Mouse (Mus musculus) limb, embryonic 13.5 days (tissue): ENCODE results near the gene Cpsf6. TPM values are rescaled to one million over a fixed set of nuclear protein-coding genes. Genes with fewer than 3 reads are reported as not detected.
A peak's percentile ranks its signal among the peaks of the same experiment; 100 is the strongest.

Experiments used
- ATAC-seq: fragments of 200-750 bp; cut with Nextera tagmentation; 2 replicates; pipeline ENCODE4 v1.8.0; 2017; ENCODE audit warnings: low read depth, moderate number of reproducible peaks, moderate TSS enrichment; ENCODE audit not compliant: low FRiP score
- H3K27ac ChIP-seq: fragments of 300-500 bp; sonication (generic); 2 replicates; pipeline ENCODE4 v1.5.1; 2015; ENCODE audit warnings: inconsistent platforms, mild to moderate bottlenecking, moderate library complexity
- H3K27me3 ChIP-seq: fragments of 300-500 bp; sonication (generic); 2 replicates; pipeline ENCODE4 v1.6.1; 2015; ENCODE audit warnings: mild to moderate bottlenecking, inconsistent platforms
- H3K36me3 ChIP-seq: fragments of 300-500 bp; sonication (generic); 2 replicates; pipeline ENCODE4 v1.6.1; 2015; ENCODE audit warnings: inconsistent platforms, mild to moderate bottlenecking, moderate library complexity
- H3K4me1 ChIP-seq: fragments of 300-500 bp; sonication (generic); 2 replicates; pipeline ENCODE4 v1.6.1; 2015; ENCODE audit warnings: inconsistent platforms
- H3K4me2 ChIP-seq: fragments of 300-500 bp; sonication (generic); replicated peaks from 2 replicates; pipeline ENCODE4 v1.6.1; 2015; ENCODE audit warnings: inconsistent platforms, mild to moderate bottlenecking, moderate library complexity
- H3K4me3 ChIP-seq: fragments of 300-500 bp; sonication (generic); 2 replicates; pipeline ENCODE4 v1.5.1; 2015; ENCODE audit warnings: moderate library complexity, mild to moderate bottlenecking, inconsistent platforms
- H3K9ac ChIP-seq: fragments of 300-500 bp; sonication (generic); 2 replicates; pipeline ENCODE4 v1.6.1; 2015; ENCODE audit warnings: mild to moderate bottlenecking, inconsistent platforms
- H3K9me3 ChIP-seq: fragments of 300-500 bp; sonication (generic); 2 replicates; pipeline ENCODE4 v1.6.1; 2016; ENCODE audit warnings: inconsistent platforms
- WGBS: fragments of 180-500 bp; shearing (Covaris S2); methylation state at CpG from one replicate; pipeline ENCODE4 v1.1.7; 2015; 5-methylcytosine and 5-hydroxymethylcytosine counted together
- polyA plus RNA-seq: library from polyadenylated mRNA; unstranded; fragments of >200 nt; fragmentation: Nextera tagmentation; extraction: Ambion mirVana; gene quantifications from 2 replicates; pipeline ENCODE4 v1.2.1, GENCODE M21; 2015

Cpsf6 gene
- polyA plus RNA-seq, 1 experiment from 2014 or later = 191 TPM

DNA sequence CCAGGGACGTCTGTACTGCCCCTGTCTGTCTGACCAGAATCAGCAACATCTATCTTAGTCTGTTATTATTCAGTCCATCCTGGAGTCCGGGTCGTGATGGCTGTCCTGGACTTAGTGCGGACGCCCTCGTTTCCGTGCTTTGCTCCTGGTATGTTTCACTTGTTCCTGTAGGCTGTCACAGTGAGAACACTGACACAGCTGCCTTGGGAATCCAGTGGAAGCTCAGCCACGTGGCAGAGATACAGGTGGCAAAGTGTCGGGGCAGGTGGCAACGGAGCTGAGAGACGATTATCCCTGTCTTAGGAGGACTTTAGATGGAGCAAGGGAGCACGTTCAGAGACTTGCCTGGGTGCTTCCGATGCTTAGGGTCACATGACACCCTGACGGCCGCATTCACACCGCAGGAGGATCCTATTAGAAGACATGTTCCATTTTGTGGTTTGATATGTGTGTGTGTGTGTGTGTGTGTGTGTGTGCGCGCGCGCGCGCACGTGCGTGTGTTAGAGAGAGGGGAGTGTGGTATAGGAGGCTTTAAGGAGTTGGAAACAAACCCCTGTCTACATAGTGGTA is 38.9 kb upstream of the Cpsf6 start:
- H3K4me1 ChIP-seq = peaks cover 11% of the 10 kb centered on the region
- H3K9me3 ChIP-seq = no peaks in the 10 kb centered on the region
- no peaks in the 10 kb centered on the region for H3K36me3 ChIP-seq
- peak overlapping the region; percentile 62 for H3K4me2 ChIP-seq
- H3K9ac ChIP-seq = no peak overlapping the region
- H3K27me3 ChIP-seq = peaks cover 20% of the 10 kb centered on the region
- WGBS = 45% methylated on average over 24 of the region's 24 CpGs
- no peak for ATAC-seq
- peak overlapping the region; percentile 32 for H3K4me3 ChIP-seq
- no peak overlapping the region for H3K27ac ChIP-seq

DNA sequence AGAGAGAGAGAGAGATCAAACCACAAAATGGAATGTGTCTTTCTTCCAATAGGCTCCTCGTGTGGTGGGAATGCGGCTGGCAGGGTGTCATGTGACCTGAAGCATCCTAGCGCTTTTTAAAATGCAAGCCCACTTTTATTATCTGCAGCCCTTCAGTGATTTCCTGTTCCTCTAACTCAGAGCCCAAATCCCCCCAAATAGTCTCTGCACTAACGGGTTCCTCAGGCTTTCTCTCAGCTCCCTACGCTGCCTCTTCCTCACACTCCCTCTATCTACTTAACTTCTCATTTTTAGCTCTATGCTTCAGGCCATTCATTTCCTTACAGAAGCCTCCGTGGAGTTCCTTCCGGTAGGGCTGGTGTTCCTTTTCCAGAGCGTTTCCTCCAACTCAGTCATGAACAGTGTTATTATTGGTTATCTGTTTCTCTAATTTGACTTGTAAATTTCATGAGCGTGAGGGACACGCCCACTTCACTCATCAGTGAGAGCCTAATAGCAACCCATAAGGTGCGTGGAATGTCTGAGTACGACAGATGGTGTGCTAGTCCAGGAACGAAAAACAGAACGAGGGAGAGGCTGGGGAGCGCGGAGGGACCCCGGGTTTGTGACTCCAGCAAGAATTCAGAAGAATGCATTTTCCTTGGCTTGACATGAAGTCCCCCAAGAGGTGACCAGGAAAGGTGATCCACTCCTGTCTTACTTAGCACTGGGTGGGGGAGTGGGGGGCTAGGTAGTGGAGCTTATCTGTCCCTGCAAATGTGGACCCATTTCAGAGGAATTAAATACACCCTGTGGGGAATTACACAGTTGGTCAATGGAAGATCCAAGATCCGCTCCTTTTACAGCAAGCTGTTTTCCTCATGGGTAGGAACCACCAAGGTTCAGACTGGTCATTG is 38.2 kb upstream of the Cpsf6 start:
- H3K9ac ChIP-seq = no peak overlapping the region
- no peaks in the 10 kb centered on the region for H3K36me3 ChIP-seq
- no peak overlapping the region for H3K27ac ChIP-seq
- H3K9me3 ChIP-seq = no peaks in the 10 kb centered on the region
- H3K4me2 ChIP-seq = peak overlapping the region; percentile 62
- peaks cover 11% of the 10 kb centered on the region for H3K4me1 ChIP-seq
- peak; percentile 24; the same call in 1 of the 2 replicates for ATAC-seq
- peaks cover 20% of the 10 kb centered on the region for H3K27me3 ChIP-seq
- 15% methylated on average over 18 of the region's 18 CpGs for WGBS
- peak overlapping the region; percentile 32 for H3K4me3 ChIP-seq

- Histone ChIP-seq H3K36me3 (no peaks in the 10 kb centered on the region), H3K9ac (no peak overlapping the region), H3K9me3 (no peaks in the 10 kb centered on the region), H3K27ac (no peak overlapping the region), H3K27me3 (peaks cover 20% of the 10 kb centered on the region), H3K4me2 (peak overlapping the region; percentile 62), H3K4me3 (peak overlapping the region; percentile 32), H3K4me1 (peaks cover 11% of the 10 kb centered on the region)
- no peak for ATAC-seq
- 63% methylated on average over 9 of the region's 9 CpGs for WGBS
Measured at GRCm38 (mm10) chr10:117417470-117417767, 37.6 kb upstream of the Cpsf6 start.

DNA sequence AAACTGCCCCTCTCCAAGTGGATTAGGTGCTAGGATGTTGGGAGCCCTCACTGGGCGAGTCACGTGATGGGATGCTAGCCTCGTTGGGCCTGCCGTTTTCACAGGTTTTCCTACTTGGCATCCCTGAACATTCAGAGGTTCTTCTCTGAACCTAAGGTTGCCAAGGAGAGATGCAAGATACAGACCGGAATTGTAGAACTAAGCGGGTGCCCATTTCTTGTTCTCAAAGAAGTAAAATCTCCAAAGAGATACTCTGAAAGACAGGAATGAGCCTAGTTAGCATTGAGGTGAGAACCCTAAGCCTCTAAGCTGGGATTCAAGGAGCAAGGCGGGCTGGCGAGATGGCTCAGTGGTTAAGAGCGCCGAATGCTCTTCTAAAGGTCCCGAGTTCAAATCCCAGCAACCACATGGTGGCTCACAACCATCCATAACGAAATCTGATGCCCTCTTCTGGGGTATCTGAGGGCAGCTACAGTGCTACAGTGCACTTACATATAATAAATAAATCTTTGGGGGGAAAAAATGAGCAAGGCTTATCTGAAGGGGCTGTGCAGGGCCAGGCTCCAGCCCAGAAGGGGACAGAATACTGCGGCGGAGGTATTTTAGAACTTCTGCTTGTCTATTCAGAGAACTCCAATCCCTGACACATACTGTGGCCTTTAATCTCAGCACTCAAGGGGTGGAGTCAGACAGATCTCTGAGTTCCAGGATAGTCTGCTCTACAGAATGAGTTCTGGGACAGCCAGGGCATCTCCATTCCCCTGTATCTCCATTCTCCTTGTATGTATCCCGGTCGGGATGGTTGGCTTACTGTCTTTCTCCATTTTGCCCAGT is 37.0 kb upstream of the Cpsf6 start:
- peak overlapping the region; percentile 62 for H3K4me2 ChIP-seq
- peaks cover 20% of the 10 kb centered on the region for H3K27me3 ChIP-seq
- peak overlapping the region; percentile 32; the same call in 1 of the 2 replicates for H3K4me3 ChIP-seq
- no peak for ATAC-seq
- no peaks in the 10 kb centered on the region for H3K9me3 ChIP-seq
- WGBS = 84% methylated on average over 16 of the region's 16 CpGs
- no peak overlapping the region for H3K27ac ChIP-seq
- peaks cover 11% of the 10 kb centered on the region for H3K4me1 ChIP-seq
- no peak overlapping the region for H3K9ac ChIP-seq
- H3K36me3 ChIP-seq = no peaks in the 10 kb centered on the region

GRCm38 (mm10) chr10:117416095-117416494 is 36.3 kb upstream of the Cpsf6 start:
- no peaks in the 10 kb centered on the region for H3K9me3 ChIP-seq
- no peak overlapping the region for H3K4me2 ChIP-seq
- peaks cover 11% of the 10 kb centered on the region for H3K4me1 ChIP-seq
- no peak for ATAC-seq
- no peak overlapping the region for H3K4me3 ChIP-seq
- WGBS = 89% methylated on average over 9 of the region's 9 CpGs
- H3K27me3 ChIP-seq = peaks cover 19% of the 10 kb centered on the region
- H3K36me3 ChIP-seq = no peaks in the 10 kb centered on the region
- no peak overlapping the region for H3K27ac ChIP-seq
- H3K9ac ChIP-seq = no peak overlapping the region

GRCm38 (mm10) chr10:117415364-117416057 is 35.7 kb upstream of the Cpsf6 start:
- peaks cover 15% of the 10 kb centered on the region for H3K27me3 ChIP-seq
- no peak overlapping the region for H3K4me2 ChIP-seq
- no peaks in the 10 kb centered on the region for H3K36me3 ChIP-seq
- H3K9ac ChIP-seq = no peak overlapping the region
- no peak overlapping the region for H3K27ac ChIP-seq
- no peaks in the 10 kb centered on the region for H3K9me3 ChIP-seq
- ATAC-seq = no peak
- 95% methylated on average over 6 of the region's 6 CpGs for WGBS
- H3K4me1 ChIP-seq = peaks cover 11% of the 10 kb centered on the region
- no peak overlapping the region for H3K4me3 ChIP-seq

DNA sequence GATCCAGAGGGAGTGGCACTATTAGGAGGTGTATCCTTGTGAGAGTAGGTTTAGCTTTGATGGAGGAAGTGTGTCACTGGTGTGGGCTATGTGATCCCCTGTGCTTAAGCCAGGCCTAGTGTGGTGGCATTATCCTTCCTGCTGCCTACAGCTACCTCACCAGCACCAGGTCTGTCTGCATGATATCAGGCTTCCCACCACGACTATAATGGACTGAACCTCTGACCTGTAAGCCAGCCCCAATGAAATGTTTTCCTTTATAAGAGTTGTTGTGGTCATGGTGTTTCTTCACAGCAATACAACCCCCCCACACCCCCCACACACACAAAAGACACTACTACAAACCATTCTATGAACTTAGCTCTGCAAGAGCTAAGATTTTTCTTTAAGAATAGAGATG is 34.9 kb upstream of the Cpsf6 start:
- no peak overlapping the region for H3K9ac ChIP-seq
- 65% methylated on average over 1 of the region's 1 CpGs for WGBS
- H3K36me3 ChIP-seq = no peaks in the 10 kb centered on the region
- H3K27ac ChIP-seq = no peak overlapping the region
- no peak overlapping the region for H3K4me2 ChIP-seq
- peaks cover 12% of the 10 kb centered on the region for H3K27me3 ChIP-seq
- no peak for ATAC-seq
- H3K4me3 ChIP-seq = no peak overlapping the region
- no peaks in the 10 kb centered on the region for H3K9me3 ChIP-seq
- peaks cover 11% of the 10 kb centered on the region for H3K4me1 ChIP-seq

- H3K9me3 ChIP-seq = no peaks in the 10 kb centered on the region
- peaks cover 8% of the 10 kb centered on the region for H3K27me3 ChIP-seq
- H3K4me2 ChIP-seq = no peak overlapping the region
- H3K36me3 ChIP-seq = no peaks in the 10 kb centered on the region
- H3K27ac ChIP-seq = no peak overlapping the region
- no peak for ATAC-seq
- H3K4me1 ChIP-seq = peaks cover 11% of the 10 kb centered on the region
- H3K9ac ChIP-seq = no peak overlapping the region
- no peak overlapping the region for H3K4me3 ChIP-seq
- 75% methylated on average over 13 of the region's 13 CpGs for WGBS
Measured at GRCm38 (mm10) chr10:117413562-117414527, 34.0 kb upstream of the Cpsf6 start.

- no peak for ATAC-seq
- peaks cover 7% of the 10 kb centered on the region; the same call in 1 of the 2 replicates for H3K27me3 ChIP-seq
- H3K9ac ChIP-seq = no peak overlapping the region
- 78% methylated on average over 7 of the region's 7 CpGs for WGBS
- no peak overlapping the region for H3K4me2 ChIP-seq
- no peak overlapping the region for H3K4me3 ChIP-seq
- no peak overlapping the region for H3K27ac ChIP-seq
- no peaks in the 10 kb centered on the region for H3K9me3 ChIP-seq
- H3K4me1 ChIP-seq = peaks cover 4% of the 10 kb centered on the region
- H3K36me3 ChIP-seq = no peaks in the 10 kb centered on the region
Measured at GRCm38 (mm10) chr10:117412474-117413057, 32.8 kb upstream of the Cpsf6 start.

DNA sequence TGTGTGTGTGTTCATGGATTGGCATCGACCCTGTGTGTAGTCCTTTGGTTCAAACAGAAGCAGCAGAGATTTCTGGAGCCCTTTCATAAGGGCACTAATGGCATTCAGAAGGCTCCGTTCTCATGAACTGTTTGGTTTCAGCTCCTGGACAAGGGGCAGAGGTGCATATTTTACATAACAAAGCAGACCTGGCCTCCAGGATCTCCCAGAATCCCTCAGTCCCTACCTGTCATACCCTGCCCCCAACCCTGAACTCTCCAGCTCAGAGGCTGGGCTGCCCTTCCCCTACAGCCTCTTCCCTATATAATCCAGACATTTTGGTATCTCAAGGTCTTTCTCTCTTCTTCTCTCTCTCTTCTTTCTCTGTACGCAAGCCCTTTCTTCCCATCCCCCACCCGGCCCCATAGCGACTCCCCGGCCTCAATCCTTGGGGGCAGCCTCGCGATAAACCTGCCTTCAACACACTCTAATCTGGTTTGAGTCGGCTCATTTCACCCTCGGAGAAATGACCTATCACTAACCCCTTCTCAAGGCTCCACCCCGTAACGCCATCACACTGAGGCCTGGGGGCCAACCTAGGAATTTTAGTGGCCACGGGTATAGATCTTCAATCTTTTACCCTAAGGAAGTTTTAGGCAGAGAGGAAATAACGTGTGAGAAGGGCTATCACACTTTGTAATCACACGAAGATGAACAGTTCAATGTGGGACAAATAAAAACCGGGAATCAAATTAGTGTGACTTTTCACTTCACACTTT is 32.1 kb upstream of the Cpsf6 start:
- H3K4me3 ChIP-seq = no peak overlapping the region
- 42% methylated on average over 16 of the region's 16 CpGs for WGBS

More for the DNA sequence above, 32.1 kb upstream of the Cpsf6 start:
- no peak overlapping the region for H3K4me2 ChIP-seq
- ATAC-seq = no peak
- H3K4me1 ChIP-seq = no peaks in the 10 kb centered on the region
- H3K36me3 ChIP-seq = no peaks in the 10 kb centered on the region
- H3K9ac ChIP-seq = no peak overlapping the region
- H3K9me3 ChIP-seq = no peaks in the 10 kb centered on the region
- no peak overlapping the region for H3K27ac ChIP-seq
- H3K27me3 ChIP-seq = peaks cover 3% of the 10 kb centered on the region; the same call in 1 of the 2 replicates
